Mouse (Mus musculus) CD4-positive, CD25-positive, alpha-beta regulatory T cell, adult 2 months (primary cell): ENCODE data around the gene Cd276.
A peak's percentile ranks its signal among the peaks of the same experiment; 100 is the strongest.

Experiments
- DNase-seq: peaks from one replicate; pipeline ENCODE4 v3.0.0-alpha.2; 2012; ENCODE audit warnings: low read depth, low spot score

Gene Cd276

DNA sequence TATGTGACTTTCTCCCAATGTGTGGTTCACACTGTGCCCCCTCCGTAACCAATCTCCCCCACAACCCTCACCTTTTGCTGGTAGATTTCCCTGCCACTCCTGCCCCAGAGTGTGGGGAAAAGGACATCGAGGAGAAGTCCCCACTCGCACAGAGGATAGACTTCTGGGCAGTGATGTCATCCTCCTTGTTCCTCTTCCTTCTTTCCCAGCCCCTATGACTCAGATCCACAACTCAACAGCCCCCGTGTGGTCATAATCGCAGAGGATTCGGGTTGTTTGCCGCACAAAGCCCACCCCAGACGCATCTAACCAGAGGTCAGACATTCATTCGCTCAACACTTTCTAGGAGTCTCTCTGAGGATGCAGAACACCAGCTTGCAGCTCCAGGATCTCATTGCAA is 3.2 kb downstream of the Cd276 start:
- no peak for DNase-seq

DNA sequence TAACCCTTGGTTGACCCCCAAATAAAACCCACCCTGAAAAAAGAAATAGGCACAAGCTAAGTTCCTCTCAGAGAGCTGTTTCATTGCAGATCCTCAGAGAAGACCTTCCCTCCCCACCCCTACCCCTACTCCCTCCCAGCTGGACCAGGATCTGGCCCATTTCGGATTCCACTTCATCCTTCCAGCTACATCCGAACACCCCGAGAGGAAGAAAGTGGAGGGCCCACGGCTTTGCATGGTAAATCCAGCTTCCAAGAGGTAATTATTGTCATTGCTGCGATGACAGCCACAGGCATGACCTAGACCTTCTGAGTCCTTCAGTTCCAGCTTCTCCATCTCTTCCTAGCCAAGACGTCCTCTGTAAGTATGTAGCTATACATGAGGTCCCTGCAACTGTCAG is 4.3 kb downstream of the Cd276 start:
- no peak for DNase-seq

DNA sequence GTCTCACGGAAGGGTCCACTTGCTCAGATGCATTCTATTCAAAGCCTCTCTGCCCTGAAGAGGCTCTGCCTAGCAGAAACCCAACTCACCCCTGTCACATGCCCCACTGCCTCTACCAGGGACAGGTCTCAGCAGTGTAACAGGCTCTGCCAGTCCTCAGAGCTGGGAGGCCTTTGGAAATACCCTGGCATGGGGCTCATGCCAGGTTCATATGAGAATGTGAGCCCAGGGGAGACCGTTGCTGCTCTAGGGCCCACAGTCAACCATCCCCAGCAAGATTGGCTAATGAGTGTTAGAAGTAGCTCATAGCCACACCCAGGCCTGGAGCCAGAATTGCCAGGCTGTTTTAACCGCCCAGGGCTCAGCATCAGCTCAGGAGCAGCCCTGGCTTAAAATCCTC is 5.5 kb downstream of the Cd276 start:
- DNase-seq, result no peak

GRCm38 (mm10) chr9:58548897-58549296 is 6.3 kb downstream of the Cd276 start:
- no peak for DNase-seq

GRCm38 (mm10) chr9:58546630-58547360 is 8.4 kb downstream of the Cd276 start:
- DNase-seq, result no peak

- no peak for DNase-seq
Measured at GRCm38 (mm10) chr9:58545428-58545827, 9.8 kb downstream of the Cd276 start.

DNA sequence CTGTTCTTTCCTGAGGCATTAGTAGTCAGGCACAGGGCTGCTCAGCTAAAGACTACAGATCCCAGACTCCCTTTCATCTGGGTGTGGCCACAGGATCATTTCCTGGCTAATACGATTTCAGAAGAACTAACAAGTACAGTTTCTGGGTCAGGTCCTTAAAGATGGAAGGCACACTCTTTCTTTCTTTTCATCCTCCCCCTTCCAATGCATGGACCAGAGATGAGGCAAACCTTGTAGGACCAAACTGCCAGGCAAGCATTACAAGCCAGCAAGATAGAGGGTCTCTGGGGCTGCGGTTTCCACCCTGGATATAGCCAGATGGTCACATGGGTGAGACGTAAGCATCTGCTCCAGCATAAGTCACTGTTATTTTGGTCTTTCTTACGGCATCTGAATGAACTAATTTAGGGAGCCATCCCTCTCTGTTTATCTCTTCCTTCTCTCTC is 10.3 kb downstream of the Cd276 start:
- no peak for DNase-seq

- peak; percentile 51 for DNase-seq
Measured at GRCm38 (mm10) chr9:58541895-58542338, 13.3 kb downstream of the Cd276 start.

DNA sequence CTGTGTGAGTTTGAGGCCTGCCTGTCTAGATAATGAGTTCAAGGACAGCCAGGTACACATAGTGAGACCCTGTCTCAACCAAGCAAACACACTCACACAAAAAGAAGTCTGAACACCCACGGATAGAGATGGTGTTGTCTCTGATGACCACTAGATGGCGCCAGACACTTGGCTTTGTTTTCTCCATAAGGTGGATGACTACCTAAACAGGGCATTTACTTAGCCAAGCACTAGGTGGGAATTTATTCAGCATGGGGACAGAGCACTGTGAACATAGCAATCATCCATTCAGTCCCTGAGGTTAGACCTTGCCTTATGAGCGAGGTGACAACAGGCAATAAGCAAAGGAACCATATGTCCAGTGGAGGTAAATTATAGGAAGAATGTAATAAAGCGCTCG is 15.4 kb downstream of the Cd276 start:
- DNase-seq, result peak; percentile 78

DNA sequence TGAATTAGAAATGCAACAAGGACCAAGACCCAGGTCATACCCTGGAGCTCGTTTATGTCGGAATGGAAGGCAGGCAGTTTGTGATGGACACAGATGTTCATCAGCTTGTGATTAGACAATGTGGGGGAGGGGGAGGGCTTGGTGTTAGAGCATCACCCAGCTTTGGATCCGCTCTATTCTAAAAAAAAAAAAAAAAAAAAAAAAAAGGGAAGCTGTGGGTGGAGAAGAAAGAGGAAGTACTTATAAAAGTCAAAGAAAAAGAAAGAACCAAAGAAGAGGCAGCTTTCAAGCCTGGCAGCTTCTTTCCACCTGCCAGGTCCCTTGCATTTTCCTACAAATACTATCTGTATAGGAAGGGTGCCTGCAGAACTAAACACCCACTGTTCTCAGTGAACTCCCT is 17.5 kb downstream of the Cd276 start:
- DNase-seq, result no peak

GRCm38 (mm10) chr9:58535447-58536134 is 19.6 kb downstream of the Cd276 start:
- peak; percentile 43 for DNase-seq

DNA sequence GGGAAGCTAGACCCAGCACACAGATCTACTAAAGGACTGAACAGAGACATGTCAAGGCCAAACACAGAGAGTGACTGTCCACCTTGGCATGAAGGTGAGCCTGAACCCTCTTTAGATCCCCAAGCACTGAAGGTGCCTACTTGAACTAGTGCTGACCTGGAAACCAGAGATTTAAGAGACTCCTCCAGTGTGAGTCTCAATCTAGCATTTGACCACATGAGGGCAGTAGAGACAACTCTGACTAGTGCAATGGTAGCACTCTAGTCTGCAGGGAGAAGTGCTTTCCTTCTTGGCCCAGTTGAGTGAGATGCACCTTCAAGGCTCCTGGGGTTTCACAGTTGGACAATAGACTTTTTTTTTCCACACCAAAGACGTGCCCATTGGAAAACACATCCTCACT is 20.5 kb downstream of the Cd276 start:
- peak; percentile 72 for DNase-seq

DNA sequence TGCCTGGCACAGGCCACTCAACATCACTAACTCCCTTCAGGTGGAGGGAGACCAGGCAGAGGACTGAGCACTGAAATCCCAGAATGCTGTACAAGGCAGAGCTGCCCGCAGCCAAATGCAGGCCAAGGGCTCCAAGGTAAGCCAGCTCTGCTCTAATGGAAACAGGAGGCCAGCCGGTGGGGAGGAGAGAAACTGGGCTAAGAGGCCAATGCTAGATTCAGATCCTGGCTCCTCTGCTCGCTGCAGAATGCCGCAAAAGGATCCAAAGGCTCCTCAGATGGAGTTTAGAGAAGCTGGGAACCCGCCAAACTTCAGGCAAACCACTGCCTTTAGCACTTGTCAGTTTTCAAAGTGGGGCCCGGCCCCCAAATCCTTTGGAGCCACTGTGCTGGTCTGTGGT is 21.9 kb downstream of the Cd276 start:
- no peak for DNase-seq

DNA sequence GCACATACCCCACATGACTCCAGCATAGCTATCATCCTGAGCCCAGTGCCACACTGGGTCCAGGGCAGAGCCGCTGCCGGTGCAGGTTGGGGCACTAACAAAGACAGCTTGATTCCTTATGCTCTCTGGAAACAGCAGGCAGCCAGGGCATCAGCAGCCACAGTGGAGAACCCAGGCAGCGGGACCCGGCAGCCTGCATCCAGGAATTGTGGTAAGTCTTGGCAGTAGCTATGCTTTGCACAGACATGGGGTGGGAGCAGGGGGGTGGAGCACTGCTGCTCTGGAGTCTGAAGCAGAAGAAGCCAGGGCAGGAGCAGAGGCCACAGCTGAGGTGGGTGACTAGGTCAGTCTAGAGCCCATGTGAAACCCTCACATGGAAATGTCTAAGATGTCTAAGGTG is 23.0 kb downstream of the Cd276 start:
- no peak for DNase-seq

- no peak for DNase-seq
Measured at GRCm38 (mm10) chr9:58530407-58530806, 24.8 kb downstream of the Cd276 start.

DNA sequence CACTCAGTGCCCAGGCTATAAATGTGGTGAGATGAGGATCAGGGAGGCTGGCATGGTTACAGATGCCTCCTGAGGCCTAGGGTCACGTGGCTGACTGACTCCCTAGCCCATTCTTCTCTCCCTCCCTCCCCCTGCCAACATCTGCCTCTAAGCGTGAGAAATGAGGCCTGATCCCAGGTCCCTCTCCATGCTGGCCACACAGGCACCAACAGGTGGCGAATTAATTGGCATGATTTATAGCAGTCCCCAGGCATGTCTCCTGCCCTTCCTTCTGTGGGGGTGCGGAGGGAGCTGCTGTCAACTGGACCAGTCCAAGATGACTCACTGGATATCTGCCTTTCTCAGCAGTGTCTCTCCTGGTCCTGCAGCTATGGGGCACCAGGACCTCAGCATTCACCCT is 27.4 kb downstream of the Cd276 start:
- DNase-seq, result no peak

DNA sequence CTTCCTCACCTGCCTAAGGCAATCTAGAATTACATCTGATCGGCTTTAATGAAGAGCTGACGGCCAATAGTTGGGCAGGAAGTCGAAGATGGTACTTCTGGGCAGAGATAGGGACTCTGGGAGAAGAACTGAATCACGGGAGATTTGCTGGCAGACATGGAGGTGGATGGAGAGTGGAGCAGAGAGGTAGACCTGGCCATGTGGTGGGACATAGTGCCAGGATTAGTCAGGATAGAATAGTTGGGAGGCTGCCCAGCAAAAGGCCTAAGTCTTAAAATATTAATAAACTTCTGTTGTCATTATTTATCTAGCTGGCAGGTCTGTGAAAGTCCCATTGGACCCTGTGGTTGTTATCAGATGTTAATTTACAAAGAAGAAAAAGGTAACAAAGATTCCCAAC is 30.1 kb downstream of the Cd276 start:
- no peak for DNase-seq

GRCm38 (mm10) chr9:58521883-58522423 is 33.3 kb downstream of the Cd276 start:
- DNase-seq, result no peak

DNA sequence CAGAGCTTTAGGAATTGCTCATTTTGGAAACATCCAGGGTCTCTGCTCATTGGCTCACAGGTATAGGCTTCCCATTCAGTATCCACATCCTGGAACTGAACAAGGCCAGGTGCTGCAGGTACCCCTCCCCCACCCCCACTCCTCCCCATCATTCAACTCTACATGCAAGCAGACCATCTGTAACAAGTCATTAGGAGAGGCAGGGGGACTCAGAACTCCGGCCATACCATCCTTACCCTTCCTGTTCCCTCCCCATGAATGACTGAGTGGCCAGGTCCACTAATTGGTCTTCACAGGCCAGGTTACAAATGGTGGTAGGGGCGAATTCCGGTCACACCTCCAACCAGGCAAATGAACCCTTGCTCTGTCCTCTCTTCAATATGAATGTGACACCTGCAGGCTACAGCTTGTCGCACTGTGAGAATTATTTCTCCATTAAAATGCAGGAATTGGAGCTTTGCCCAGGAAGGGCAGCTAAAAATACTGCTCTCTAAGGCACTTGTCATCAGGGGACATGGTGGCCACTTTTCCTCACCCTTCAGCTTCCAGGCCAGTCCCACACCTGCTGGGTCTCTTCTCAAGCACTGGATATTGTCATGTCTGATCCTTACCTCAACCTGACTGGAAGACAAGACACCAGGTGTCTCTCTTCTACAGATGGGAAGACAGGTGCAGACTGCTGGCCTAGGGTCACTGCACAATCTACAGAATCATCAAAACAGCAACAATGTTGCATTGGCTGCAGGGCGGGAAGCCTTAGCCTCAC is 34.2 kb downstream of the Cd276 start:
- DNase-seq, result no peak

DNA sequence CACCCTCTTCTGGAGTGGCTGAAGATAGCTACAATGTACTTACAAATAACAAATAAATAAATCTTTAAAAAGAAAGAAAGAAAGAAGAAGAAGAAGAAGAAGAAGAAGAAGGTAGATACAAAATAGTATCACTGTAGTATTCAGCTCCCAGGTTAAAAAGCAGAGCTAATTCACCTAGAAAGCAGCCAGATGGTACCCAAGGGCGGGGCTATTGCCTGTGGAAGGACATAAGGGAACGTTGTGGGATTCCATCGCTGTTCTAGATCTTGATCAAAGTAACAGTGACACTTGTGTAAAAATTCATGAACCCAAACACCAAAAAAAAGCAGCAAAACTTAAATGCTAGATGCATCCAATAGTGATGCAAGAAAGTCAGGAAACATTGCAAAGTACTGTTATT is 35.3 kb downstream of the Cd276 start:
- DNase-seq, result no peak

DNA sequence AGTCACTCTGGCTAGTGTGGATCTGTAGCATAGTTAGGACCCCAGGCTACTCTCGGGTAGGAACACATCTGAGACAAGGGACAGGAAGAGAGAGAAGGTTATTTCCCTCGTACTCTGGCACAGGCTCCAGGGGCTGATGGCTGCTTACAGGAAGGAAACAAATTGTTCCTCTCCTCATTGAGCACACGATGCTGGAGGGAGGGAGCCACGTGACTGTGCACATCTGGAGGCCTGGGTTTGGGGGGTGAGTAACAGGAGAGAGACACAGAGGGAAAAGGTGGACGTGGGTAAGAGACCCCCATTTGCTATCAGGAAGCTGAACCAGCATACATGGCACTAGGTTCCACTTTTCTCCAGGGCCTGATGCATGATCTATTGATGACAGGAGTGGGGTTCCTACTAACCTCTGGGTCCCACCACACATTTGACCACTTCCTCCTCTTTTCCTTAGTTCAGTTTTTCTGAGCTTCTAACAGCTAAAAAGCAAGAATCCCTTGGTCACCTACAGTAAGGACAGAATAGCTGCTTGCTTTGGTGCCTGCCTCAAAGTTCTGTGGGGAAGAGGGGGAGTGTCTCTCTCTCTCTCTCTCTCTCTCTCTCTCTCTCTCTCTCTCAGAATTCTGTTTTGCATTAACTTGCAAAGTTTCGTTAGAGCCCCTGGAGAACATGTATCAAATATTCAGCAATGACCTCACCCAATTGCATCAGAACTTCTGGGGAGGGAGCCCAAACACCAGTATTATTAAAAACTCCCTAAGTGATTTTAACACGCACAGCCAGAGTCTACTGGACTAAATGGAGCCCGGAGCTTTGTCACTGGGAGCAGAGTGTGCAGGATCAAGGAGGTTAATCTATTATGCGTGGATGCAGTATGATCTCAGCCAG is 37.1 kb downstream of the Cd276 start:
- no peak for DNase-seq
